Mouse (Mus musculus) E14TG2a.4 (cell line): ENCODE data around the gene Vasn.

Source experiments
- CTCF ChIP-seq: conservative IDR thresholded peaks from 2 replicates; pipeline ENCODE4 v1.5.1; 2014; ENCODE audit warnings: low read length
- NANOG ChIP-seq: IDR thresholded peaks from 2 replicates; pipeline ENCODE4 v1.6.1; 2014; ENCODE audit warnings: borderline replicate concordance, low read length, mixed read lengths

GRCm38 (mm10) chr16:4628898-4629419 lies 10.8 kb upstream of the Vasn start:
- TF ChIP-seq CTCF (no peak), NANOG (no peak)
